Mouse (Mus musculus) forebrain, embryonic 12.5 days (tissue): ENCODE measurements around the gene Tm4sf5. TPM values are rescaled to one million over a fixed set of nuclear protein-coding genes. Genes with fewer than 3 reads are reported as not detected.

Experiments used
- ATAC-seq: fragments of 200-750 bp; cut with Nextera tagmentation; 2 replicates; pipeline ENCODE4 v1.8.0; 2017; ENCODE audit warnings: moderate TSS enrichment; ENCODE audit not compliant: low FRiP score
- H3K27ac ChIP-seq: fragments of 300-500 bp; sonication (generic); 2 replicates; pipeline ENCODE4 v1.5.1; 2016; ENCODE audit warnings: mild to moderate bottlenecking
- H3K27me3 ChIP-seq: fragments of 300-500 bp; sonication (generic); 2 replicates; pipeline ENCODE4 v1.6.1; 2016; ENCODE audit warnings: mild to moderate bottlenecking
- H3K36me3 ChIP-seq: fragments of 300-500 bp; sonication (generic); replicated peaks from 2 replicates; pipeline ENCODE4 v1.6.1; 2016; ENCODE audit warnings: mild to moderate bottlenecking
- H3K4me1 ChIP-seq: fragments of 300-500 bp; sonication (generic); 2 replicates; pipeline ENCODE4 v1.6.1; 2016
- H3K4me2 ChIP-seq: fragments of 300-500 bp; sonication (generic); 2 replicates; pipeline ENCODE4 v1.6.1; 2016; ENCODE audit warnings: mild to moderate bottlenecking, moderate library complexity
- H3K4me3 ChIP-seq: fragments of 300-500 bp; sonication (generic); replicated peaks from 2 replicates; pipeline ENCODE4 v1.5.1; 2016; ENCODE audit warnings: mild to moderate bottlenecking
- H3K9ac ChIP-seq: fragments of 300-500 bp; sonication (generic); 2 replicates; pipeline ENCODE4 v1.6.1; 2016; ENCODE audit warnings: mild to moderate bottlenecking
- H3K9me3 ChIP-seq: fragments of 300-500 bp; sonication (generic); 2 replicates; pipeline ENCODE4 v1.6.1; 2016
- WGBS: fragments of 180-500 bp; shearing (Covaris S2); methylation state at CpG from one replicate; pipeline ENCODE4 v1.1.7; 2016; 5-methylcytosine and 5-hydroxymethylcytosine counted together
- polyA plus RNA-seq: library from polyadenylated mRNA; unstranded; fragments of >200 nt; fragmentation: Nextera tagmentation; extraction: Ambion mirVana; gene quantifications from 2 replicates; pipeline ENCODE4 v1.2.1, GENCODE M21; 2016

Gene Tm4sf5
- polyA plus RNA-seq, 1 experiment from 2014 or later = 0.49 TPM

GRCm38 (mm10) chr11:70487816-70488215 lies 17.2 kb upstream of the Tm4sf5 start:
- WGBS = 52% methylated on average over 4 of the region's 4 CpGs
- Histone ChIP-seq H3K27ac (no peak overlapping the region), H3K9ac (no peak overlapping the region), H3K4me1 (no peaks in the 10 kb centered on the region), H3K27me3 (peaks cover 3% of the 10 kb centered on the region; the same call in 1 of the 2 replicates), H3K9me3 (no peaks in the 10 kb centered on the region), H3K4me3 (no peak overlapping the region), H3K36me3 (no peaks in the 10 kb centered on the region), H3K4me2 (no peak overlapping the region)
- ATAC-seq = no peak

- Histone ChIP-seq H3K4me1 (no peaks in the 10 kb centered on the region), H3K36me3 (no peaks in the 10 kb centered on the region), H3K9ac (no peak overlapping the region), H3K27ac (no peak overlapping the region), H3K4me2 (no peak overlapping the region), H3K4me3 (no peak overlapping the region), H3K9me3 (no peaks in the 10 kb centered on the region), H3K27me3 (peaks cover 3% of the 10 kb centered on the region; the same call in 1 of the 2 replicates)
- ATAC-seq = no peak
- WGBS = 85% methylated on average over 3 of the region's 3 CpGs
Measured at GRCm38 (mm10) chr11:70489138-70489537, 15.9 kb upstream of the Tm4sf5 start.

- WGBS = 89% methylated on average over 6 of the region's 6 CpGs
Measured at GRCm38 (mm10) chr11:70489684-70490083, 15.4 kb upstream of the Tm4sf5 start.

GRCm38 (mm10) chr11:70499566-70500475 lies 5.2 kb upstream of the Tm4sf5 start:
- no peak for ATAC-seq
- 71% methylated on average over 14 of the region's 14 CpGs for WGBS
- Histone ChIP-seq H3K27ac (no peak overlapping the region), H3K9ac (no peak overlapping the region), H3K4me1 (no peaks in the 10 kb centered on the region), H3K4me2 (no peak overlapping the region), H3K36me3 (no peaks in the 10 kb centered on the region), H3K27me3 (peaks cover 2% of the 10 kb centered on the region), H3K9me3 (no peaks in the 10 kb centered on the region), H3K4me3 (no peak overlapping the region)

More at GRCm38 (mm10) chr11:70489684-70490083, 15.4 kb upstream of the Tm4sf5 start:
- H3K9ac ChIP-seq = no peak overlapping the region
- H3K4me1 ChIP-seq = no peaks in the 10 kb centered on the region
- no peak overlapping the region for H3K27ac ChIP-seq
- no peak overlapping the region for H3K4me2 ChIP-seq
- H3K27me3 ChIP-seq = peaks cover 3% of the 10 kb centered on the region; the same call in 1 of the 2 replicates
- H3K9me3 ChIP-seq = no peaks in the 10 kb centered on the region
- ATAC-seq = no peak
- no peak overlapping the region for H3K4me3 ChIP-seq
- H3K36me3 ChIP-seq = no peaks in the 10 kb centered on the region

- no peak overlapping the region for H3K4me3 ChIP-seq
- no peak overlapping the region for H3K4me2 ChIP-seq
- H3K9me3 ChIP-seq = no peaks in the 10 kb centered on the region
- no peaks in the 10 kb centered on the region for H3K36me3 ChIP-seq
- H3K27ac ChIP-seq = no peak overlapping the region
- H3K4me1 ChIP-seq = no peaks in the 10 kb centered on the region
- H3K27me3 ChIP-seq = peaks cover 8% of the 10 kb centered on the region
- ATAC-seq = no peak
- no peak overlapping the region for H3K9ac ChIP-seq
- 95% methylated on average over 1 of the region's 1 CpGs for WGBS
Measured at GRCm38 (mm10) chr11:70500476-70500812, 4.6 kb upstream of the Tm4sf5 start.

GRCm38 (mm10) chr11:70502018-70502417 lies 3.0 kb upstream of the Tm4sf5 start:
- H3K4me3 ChIP-seq = no peak overlapping the region
- no peaks in the 10 kb centered on the region for H3K4me1 ChIP-seq
- H3K27ac ChIP-seq = no peak overlapping the region
- H3K9ac ChIP-seq = no peak overlapping the region
- no peak for ATAC-seq
- H3K36me3 ChIP-seq = no peaks in the 10 kb centered on the region
- WGBS = 78% methylated on average over 3 of the region's 3 CpGs
- H3K9me3 ChIP-seq = no peaks in the 10 kb centered on the region
- peaks cover 10% of the 10 kb centered on the region for H3K27me3 ChIP-seq
- no peak overlapping the region for H3K4me2 ChIP-seq

- Histone ChIP-seq H3K4me3 (no peak overlapping the region), H3K27me3 (peaks cover 23% of the 10 kb centered on the region), H3K36me3 (no peaks in the 10 kb centered on the region), H3K9me3 (no peaks in the 10 kb centered on the region), H3K4me1 (peaks cover 5% of the 10 kb centered on the region; the same call in 1 of the 2 replicates), H3K27ac (no peak overlapping the region), H3K9ac (no peak overlapping the region), H3K4me2 (no peak overlapping the region)
- WGBS = 31% methylated on average over 4 of the region's 4 CpGs
- ATAC-seq = no peak
Measured at GRCm38 (mm10) chr11:70506385-70506784, 1.3 kb downstream of the Tm4sf5 start.

GRCm38 (mm10) chr11:70506962-70507515 lies 2.0 kb downstream of the Tm4sf5 start:
- ATAC-seq = no peak
- no peaks in the 10 kb centered on the region for H3K9me3 ChIP-seq
- 73% methylated on average over 7 of the region's 7 CpGs for WGBS

GRCm38 (mm10) chr11:70509753-70510564 lies 4.9 kb downstream of the Tm4sf5 start:
- H3K9ac ChIP-seq = no peak overlapping the region; the same call in 1 of the 2 replicates
- no peak for ATAC-seq
- peak overlapping the region; percentile 40 for H3K4me2 ChIP-seq
- 8% methylated on average over 19 of the region's 19 CpGs for WGBS
- no peak overlapping the region for H3K27ac ChIP-seq
- peaks cover 5% of the 10 kb centered on the region; the same call in 1 of the 2 replicates for H3K4me1 ChIP-seq
- peaks cover 31% of the 10 kb centered on the region for H3K27me3 ChIP-seq
- no peak overlapping the region for H3K4me3 ChIP-seq
- H3K9me3 ChIP-seq = no peaks in the 10 kb centered on the region
- H3K36me3 ChIP-seq = no peaks in the 10 kb centered on the region

More at GRCm38 (mm10) chr11:70506962-70507515, 2.0 kb downstream of the Tm4sf5 start:
- H3K9ac ChIP-seq = no peak overlapping the region
- H3K27me3 ChIP-seq = peaks cover 23% of the 10 kb centered on the region
- H3K27ac ChIP-seq = no peak overlapping the region
- no peak overlapping the region for H3K4me3 ChIP-seq
- peaks cover 5% of the 10 kb centered on the region; the same call in 1 of the 2 replicates for H3K4me1 ChIP-seq
- H3K36me3 ChIP-seq = no peaks in the 10 kb centered on the region
- no peak overlapping the region for H3K4me2 ChIP-seq

- Histone ChIP-seq H3K4me2 (no peak overlapping the region), H3K4me1 (peaks cover 5% of the 10 kb centered on the region; the same call in 1 of the 2 replicates), H3K9ac (no peak overlapping the region), H3K9me3 (no peaks in the 10 kb centered on the region), H3K27ac (no peak overlapping the region), H3K27me3 (peaks cover 24% of the 10 kb centered on the region), H3K36me3 (no peaks in the 10 kb centered on the region), H3K4me3 (no peak overlapping the region)
- WGBS = 85% methylated on average over 2 of the region's 2 CpGs
- ATAC-seq = no peak
Measured at GRCm38 (mm10) chr11:70511242-70511641, 6.2 kb downstream of the Tm4sf5 start.

- Histone ChIP-seq H3K9ac (no peak overlapping the region), H3K4me1 (peaks cover 5% of the 10 kb centered on the region; the same call in 1 of the 2 replicates), H3K27me3 (peaks cover 24% of the 10 kb centered on the region), H3K36me3 (no peaks in the 10 kb centered on the region), H3K27ac (no peak overlapping the region), H3K9me3 (no peaks in the 10 kb centered on the region), H3K4me3 (no peak overlapping the region), H3K4me2 (no peak overlapping the region)
- 90% methylated on average over 7 of the region's 7 CpGs for WGBS
- no peak for ATAC-seq
Measured at GRCm38 (mm10) chr11:70511825-70512224, 6.8 kb downstream of the Tm4sf5 start.
